Mouse (Mus musculus): Measurements from ENCODE around the gene Sdc3. TPM values are rescaled to one million over a fixed set of nuclear protein-coding genes. Genes with fewer than 3 reads are reported as not detected.

Sdc3 gene
- polyA plus RNA-seq (2012; rRNA removed) = 36.9 and 39.0 TPM in 2 replicates

DNA sequence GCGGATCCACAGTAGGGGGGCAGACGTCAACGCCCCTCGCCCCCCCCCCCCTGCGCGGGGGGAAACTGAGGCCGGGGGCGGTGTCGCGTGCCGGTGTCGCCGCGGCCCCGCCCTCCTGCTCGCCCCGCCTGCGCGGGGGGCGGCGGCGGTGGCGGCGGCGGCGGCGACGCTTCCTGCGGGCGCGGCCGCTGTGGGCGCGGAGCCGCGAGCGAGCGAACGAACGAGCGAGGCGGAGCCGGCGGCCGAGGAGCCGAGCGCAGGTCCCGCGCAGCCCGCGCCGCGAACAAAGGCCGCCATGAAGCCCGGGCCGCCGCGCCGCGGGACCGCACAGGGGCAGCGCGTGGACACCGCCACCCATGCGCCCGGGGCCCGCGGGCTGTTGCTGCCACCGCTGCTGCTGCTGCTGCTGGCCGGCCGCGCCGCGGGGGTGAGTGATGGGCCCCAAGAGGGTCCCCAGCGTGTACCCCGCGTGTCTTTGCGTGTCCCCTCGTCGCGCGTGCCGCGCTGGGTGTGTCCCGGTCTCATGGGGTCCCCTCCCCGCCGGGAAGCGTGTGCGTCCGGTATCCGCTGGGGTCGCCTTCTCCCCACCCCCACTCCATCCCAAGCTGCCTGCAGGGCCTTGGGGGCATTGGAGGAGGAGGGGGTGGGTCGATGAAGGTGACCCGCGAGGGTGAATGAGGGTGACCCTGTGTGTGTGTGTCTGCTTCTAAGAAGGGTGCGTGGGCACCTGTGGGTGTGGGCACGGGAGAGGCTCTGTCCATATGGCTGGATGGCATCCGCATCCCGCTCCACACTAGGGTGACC lies at the start of gene Sdc3:
Gene Sdc3 (plus strand): TSS at position 162 of the 804 bp plus-strand sequence.
- no peak for DNase-seq (ENCODE audit: low read depth)

DNA sequence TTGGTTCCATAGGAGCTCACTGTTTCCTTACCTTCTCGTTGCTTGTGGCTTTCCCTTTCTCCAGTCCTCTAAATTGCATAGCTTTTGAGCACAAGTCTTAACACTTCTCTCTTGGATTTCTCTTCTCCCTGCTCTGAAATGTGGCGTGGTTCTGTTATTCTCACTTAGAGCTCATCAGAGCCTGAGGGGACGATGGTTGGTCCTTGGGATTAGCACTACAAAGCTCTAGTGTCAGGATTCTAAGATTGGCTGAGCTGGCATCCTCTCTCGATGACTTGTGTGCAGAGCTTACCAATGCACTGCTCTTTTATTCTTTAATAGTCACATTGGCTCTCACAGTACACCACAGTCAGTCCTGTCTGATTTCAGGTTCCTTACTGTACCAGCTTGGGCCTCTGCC lies 48.3 kb upstream of the Sdc3 start:
- DNase-seq (ENCODE audit: low read depth) = no peak

- DNase-seq (ENCODE audit: low read depth) = no peak
These were observed 46.6 kb upstream of the Sdc3 start for GRCm38 (mm10) chr4:130745561-130746306.

GRCm38 (mm10) chr4:130749566-130749965 lies 42.8 kb upstream of the Sdc3 start:
- DNase-seq (ENCODE audit: low read depth) = peak; percentile 34

GRCm38 (mm10) chr4:130751966-130752365 lies 40.4 kb upstream of the Sdc3 start:
- DNase-seq (ENCODE audit: low read depth) = no peak

GRCm38 (mm10) chr4:130752591-130752990 lies 39.7 kb upstream of the Sdc3 start:
- DNase-seq (ENCODE audit: low read depth) = no peak

GRCm38 (mm10) chr4:130753755-130754154 lies 38.6 kb upstream of the Sdc3 start:
- DNase-seq (ENCODE audit: low read depth) = no peak

- peak; percentile 83 for DNase-seq (ENCODE audit: low read depth)
These were observed 37.6 kb upstream of the Sdc3 start for GRCm38 (mm10) chr4:130754776-130755175.

- DNase-seq (ENCODE audit: low read depth) = no peak
These were observed 32.5 kb upstream of the Sdc3 start for GRCm38 (mm10) chr4:130759875-130760274.

- DNase-seq (ENCODE audit: low read depth) = no peak
These were observed 30.5 kb upstream of the Sdc3 start for GRCm38 (mm10) chr4:130761809-130762208.

DNA sequence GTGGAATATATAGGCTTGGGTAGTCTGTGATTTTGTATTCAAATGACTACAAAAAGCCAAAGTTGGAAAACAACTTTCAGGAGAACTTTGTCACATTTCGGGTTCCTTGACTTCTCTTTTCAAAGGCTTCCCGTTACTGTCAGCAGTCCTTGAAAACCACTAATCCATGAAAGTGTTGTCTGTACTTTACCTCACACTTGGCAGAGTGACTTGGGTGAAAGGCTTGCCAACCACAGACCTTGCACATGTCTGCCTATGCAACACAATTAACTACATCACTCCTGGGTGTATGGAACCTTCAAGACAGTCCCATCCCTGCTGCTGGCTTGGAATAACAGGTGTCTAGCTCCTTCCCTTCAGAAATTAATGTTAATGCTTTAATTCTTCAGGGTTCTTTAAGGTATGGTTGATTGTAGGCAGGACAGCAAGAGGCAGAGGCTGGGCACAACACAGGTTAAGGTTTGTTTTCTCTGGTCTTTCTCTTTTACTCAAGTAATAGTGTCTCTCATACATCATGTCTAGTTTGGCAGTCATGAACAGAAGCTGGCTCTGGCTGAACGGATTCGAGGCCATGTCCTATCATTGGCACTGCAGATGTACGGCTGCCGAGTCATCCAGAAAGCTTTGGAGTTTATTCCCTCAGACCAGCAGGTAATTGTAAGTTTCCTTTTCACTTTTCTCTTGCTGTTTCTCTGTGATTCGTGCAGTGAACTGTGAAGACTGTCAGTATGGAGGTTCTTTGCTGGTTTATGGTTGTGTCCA lies 26.8 kb upstream of the Sdc3 start:
- no peak for DNase-seq (ENCODE audit: low read depth)

DNA sequence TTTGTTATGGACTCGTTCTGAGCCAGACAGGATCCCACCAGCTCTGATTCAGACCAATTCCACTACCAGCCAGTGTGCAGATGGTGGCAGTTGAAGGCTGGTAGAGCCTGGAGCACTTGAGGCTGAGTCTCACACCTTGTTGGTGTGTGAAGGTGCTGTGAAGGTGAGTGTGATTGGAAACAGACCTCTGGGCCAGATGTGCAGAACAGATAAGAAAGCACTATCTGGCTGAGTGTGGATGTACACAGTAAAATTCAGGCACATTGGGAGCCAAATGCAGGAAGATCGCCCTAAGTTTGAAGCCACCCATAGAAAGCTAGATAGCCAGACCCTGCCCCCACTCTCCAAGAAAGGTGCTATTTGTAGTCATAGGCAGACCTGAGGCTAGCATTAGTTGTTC lies 25.9 kb upstream of the Sdc3 start:
- no peak for DNase-seq (ENCODE audit: low read depth)

DNA sequence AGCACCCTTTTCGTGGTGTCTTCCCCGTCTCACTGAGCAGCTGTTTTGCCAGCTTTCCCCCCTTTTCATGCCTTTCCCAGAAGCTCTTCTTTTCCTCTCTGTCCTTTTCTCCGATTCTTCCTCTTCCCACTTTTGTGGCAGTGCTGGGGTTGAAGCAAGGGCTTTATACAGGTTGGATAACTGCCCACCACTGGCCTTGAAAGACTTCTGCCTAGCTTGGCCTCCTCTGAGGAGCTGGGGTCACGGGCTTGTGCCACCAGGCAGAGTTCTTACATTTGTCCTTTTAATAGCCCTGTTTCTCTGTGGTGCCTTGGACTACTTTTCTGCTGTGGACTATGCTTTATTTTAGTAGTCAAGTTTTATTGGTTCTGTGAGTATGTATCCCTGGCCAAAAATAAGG lies 25.4 kb upstream of the Sdc3 start:
- no peak for DNase-seq (ENCODE audit: low read depth)

- no peak for DNase-seq (ENCODE audit: low read depth)
These were observed 18.4 kb upstream of the Sdc3 start for GRCm38 (mm10) chr4:130773899-130774298.

- DNase-seq (ENCODE audit: low read depth) = no peak
These were observed 17.5 kb upstream of the Sdc3 start for GRCm38 (mm10) chr4:130774822-130775221.

DNA sequence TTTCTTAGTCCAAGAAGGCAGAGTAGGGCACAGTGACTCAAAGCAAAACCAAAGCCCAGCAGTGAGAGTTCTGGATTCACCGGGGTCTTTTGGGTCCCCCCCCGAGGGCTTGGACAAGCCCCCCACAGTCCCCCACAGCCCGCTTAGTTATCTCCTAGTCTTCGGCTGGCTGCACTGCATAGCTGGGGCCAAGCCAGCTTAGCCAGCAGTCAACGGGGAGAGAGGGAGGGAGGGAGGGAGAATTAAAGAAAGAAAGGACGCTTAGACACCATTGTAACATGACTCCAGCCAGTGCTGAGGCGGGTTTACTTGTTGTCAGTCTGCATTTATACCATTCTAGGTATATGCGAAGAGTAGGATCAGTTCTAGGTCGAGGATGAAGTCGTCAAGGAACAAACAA lies 14.7 kb upstream of the Sdc3 start:
- DNase-seq (ENCODE audit: low read depth) = no peak

DNA sequence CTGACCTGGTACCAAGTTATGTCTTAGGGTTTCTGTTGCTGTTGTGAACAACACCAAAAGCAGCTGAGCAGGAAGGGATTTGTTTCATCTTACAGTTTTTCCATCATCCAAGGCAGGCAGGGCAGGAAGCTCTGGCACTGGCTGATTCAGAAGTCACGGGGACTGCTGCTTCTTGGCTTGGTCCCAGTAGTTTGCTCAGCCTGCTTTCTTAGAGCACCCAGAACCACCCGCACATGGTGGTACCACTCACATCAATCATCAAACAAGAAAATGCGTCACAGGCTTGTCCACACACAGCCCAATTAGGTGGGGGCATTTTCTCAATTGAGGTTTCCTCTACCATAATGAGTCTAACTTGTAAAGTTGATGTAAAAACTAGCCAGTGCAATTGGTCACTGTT lies 13.3 kb upstream of the Sdc3 start:
- no peak for DNase-seq (ENCODE audit: low read depth)

- no peak for DNase-seq (ENCODE audit: low read depth)
These were observed 9.8 kb upstream of the Sdc3 start for GRCm38 (mm10) chr4:130782492-130782891.

- DNase-seq (ENCODE audit: low read depth) = no peak
These were observed 7.6 kb upstream of the Sdc3 start for GRCm38 (mm10) chr4:130784755-130785154.

GRCm38 (mm10) chr4:130787530-130787929 lies 4.8 kb upstream of the Sdc3 start:
- no peak for DNase-seq (ENCODE audit: low read depth)

- DNase-seq (ENCODE audit: low read depth) = no peak
These were observed 2.2 kb upstream of the Sdc3 start for GRCm38 (mm10) chr4:130790180-130790579.

DNA sequence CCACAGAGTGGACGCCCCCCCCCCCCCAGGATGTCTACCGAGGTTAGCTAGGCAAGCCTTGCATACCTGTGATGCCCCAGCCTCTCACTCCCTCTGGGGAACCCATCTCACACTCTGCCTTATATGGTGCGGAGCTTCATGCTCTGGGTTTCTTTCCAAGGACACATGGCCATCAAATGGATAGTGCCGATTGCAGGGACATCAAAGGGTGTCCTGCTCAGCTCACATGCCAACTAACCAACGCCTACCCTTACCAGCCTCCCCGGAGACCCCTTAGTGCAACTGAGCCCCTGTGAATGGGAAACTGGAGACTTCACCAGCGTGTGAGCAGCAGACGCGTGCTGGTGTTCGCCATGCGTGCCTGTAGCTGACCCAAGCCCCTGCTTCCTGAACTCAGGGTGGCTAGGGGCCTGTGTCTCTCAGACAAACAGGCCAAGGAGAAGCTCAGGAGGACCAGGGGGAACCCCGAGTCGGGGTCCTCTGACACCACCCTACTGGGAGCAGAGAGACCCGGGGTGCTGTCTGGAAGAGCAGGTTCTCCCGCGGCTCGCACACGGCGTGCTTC lies 444 bp upstream of the Sdc3 start:
- no peak for DNase-seq (ENCODE audit: low read depth)

Measured in gonadal fat pad, adult 2 months (tissue).